Mouse (Mus musculus): Measurements from ENCODE around the gene Hoxd13.

DNA sequence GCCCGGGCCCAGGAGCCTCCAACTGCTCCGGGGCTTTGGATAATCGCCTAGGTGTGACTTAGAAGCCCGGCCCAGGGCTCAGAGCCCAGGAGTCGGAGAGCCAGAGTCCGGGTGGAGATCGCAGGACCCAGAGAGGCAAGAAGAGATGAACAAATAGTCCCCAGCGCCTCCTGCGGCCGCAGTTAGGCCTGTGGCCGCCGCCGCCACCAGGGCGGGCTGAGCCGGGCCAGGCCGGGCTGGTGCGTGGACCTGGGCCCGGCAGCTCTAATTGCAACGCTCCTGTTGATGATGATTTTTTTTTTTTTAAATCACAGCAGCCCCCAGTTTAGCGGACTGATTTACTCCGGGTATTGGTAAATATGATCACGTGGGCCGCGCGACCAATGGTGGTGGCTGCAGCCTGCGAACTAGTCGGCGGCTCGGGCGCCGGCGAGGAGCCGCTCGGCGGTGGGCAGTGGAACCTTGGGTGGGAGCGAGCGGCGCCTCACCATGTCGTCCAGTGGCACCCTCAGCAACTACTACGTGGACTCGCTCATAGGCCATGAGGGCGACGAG lies 29.5 kb downstream of the Hoxd13 start, which contains the start of gene Hoxd9:
- no peak for TF ChIP-seq EP300 (IDR thresholded peaks at IDR 0.05; ENCODE audit: insufficient read depth, low read depth, low read length)
- no peak for TF ChIP-seq POLR2A (IDR thresholded peaks at IDR 0.05; ENCODE audit: insufficient read depth, low read depth, low read length)

Measured in heart, adult 2 months (tissue).